Mouse (Mus musculus) spleen, embryonic (tissue): Measurements from ENCODE around the gene Fkbp5.
"Not testable (repeated sequence)": the region's sequence is repeated elsewhere in the genome, so short reads cannot be mapped to it uniquely, and the experiment has no call there.

ENCODE experiments used
- CTCF ChIA-PET: fragments of 350-600 bp; sonication (Branson Sonifier 250); formaldehyde crosslinking; loops from one replicate; lab custom pipeline; 2022; lab: Charles Lee

The Fkbp5 gene

GRCm38 (mm10) chr17:28391568-28392432, 125.5 kb downstream of the Fkbp5 start:
- CTCF ChIA-PET, result interaction anchor here (0.6 kb wide), 2 partner anchors 136 to 172 kb away, joined by 3 to 4 read pairs; no protein-coding TSS in a partner anchor

GRCm38 (mm10) chr17:28388534-28388933, 128.8 kb downstream of the Fkbp5 start:
- CTCF ChIA-PET, result no interaction called here

- CTCF ChIA-PET, result interaction anchor here (1.8 kb wide), 1 partner anchor 142 kb away, joined by 8 read pairs; no protein-coding TSS in a partner anchor
These were observed 131.0 kb downstream of the Fkbp5 start for GRCm38 (mm10) chr17:28386150-28386905.

- CTCF ChIA-PET, result no interaction called here
These were observed 133.0 kb downstream of the Fkbp5 start for GRCm38 (mm10) chr17:28384298-28384697.

- CTCF ChIA-PET, result no interaction called here
These were observed 137.1 kb downstream of the Fkbp5 start for GRCm38 (mm10) chr17:28380255-28380654.

- CTCF ChIA-PET, result no interaction called here
These were observed 141.7 kb downstream of the Fkbp5 start for GRCm38 (mm10) chr17:28375592-28376061.

GRCm38 (mm10) chr17:28374494-28374893, 142.8 kb downstream of the Fkbp5 start:
- CTCF ChIA-PET, result interaction anchor here (0.5 kb wide), 1 partner anchor 151 kb away, joined by 3 read pairs; no protein-coding TSS in a partner anchor

GRCm38 (mm10) chr17:28373821-28374220, 143.5 kb downstream of the Fkbp5 start:
- CTCF ChIA-PET, result no interaction called here

GRCm38 (mm10) chr17:28371941-28372340, 145.4 kb downstream of the Fkbp5 start:
- CTCF ChIA-PET, result no interaction called here

GRCm38 (mm10) chr17:28371286-28371685, 146.0 kb downstream of the Fkbp5 start:
- CTCF ChIA-PET, result no interaction called here

GRCm38 (mm10) chr17:28369056-28369455, 148.3 kb downstream of the Fkbp5 start:
- CTCF ChIA-PET, result interaction anchor here (0.6 kb wide), 2 partner anchors 159 to 179 kb away, joined by 3 to 5 read pairs; no protein-coding TSS in a partner anchor

GRCm38 (mm10) chr17:28368449-28368848, 148.9 kb downstream of the Fkbp5 start:
- CTCF ChIA-PET, result no interaction called here

GRCm38 (mm10) chr17:28365122-28365521, 152.2 kb downstream of the Fkbp5 start, which contains the start of gene Tulp1:
Gene Tulp1 (minus strand): TSS chr17:28365222.
- CTCF ChIA-PET, result no interaction called here

GRCm38 (mm10) chr17:28363507-28363906, 153.8 kb downstream of the Fkbp5 start:
- CTCF ChIA-PET, result interaction anchor here (0.6 kb wide), 2 partner anchors 127 to 270 kb away, joined by 3 to 9 read pairs; no protein-coding TSS in a partner anchor

GRCm38 (mm10) chr17:28362653-28363292, 154.6 kb downstream of the Fkbp5 start:
- CTCF ChIA-PET, result interaction anchor here (0.6 kb wide), 1 partner anchor 271 kb away, joined by 9 read pairs; no protein-coding TSS in a partner anchor

- CTCF ChIA-PET, result no interaction called here
These were observed 155.2 kb downstream of the Fkbp5 start for GRCm38 (mm10) chr17:28361921-28362652.

GRCm38 (mm10) chr17:28360531-28361277, 156.6 kb downstream of the Fkbp5 start:
- CTCF ChIA-PET, result no interaction called here

- CTCF ChIA-PET, result not testable (repeated sequence)
These were observed 158.6 kb downstream of the Fkbp5 start for GRCm38 (mm10) chr17:28358576-28359261.

- CTCF ChIA-PET, result no interaction called here
These were observed 161.5 kb downstream of the Fkbp5 start for GRCm38 (mm10) chr17:28355871-28356270.
